Mouse (Mus musculus) olfactory bulb, adult 2 months (tissue): ENCODE results near the gene Mre11a. TPM values are rescaled to one million over a fixed set of nuclear protein-coding genes. Genes with fewer than 3 reads are reported as not detected.

Experiments
- H3K27ac ChIP-seq: fragments of 200-500 bp; 2 replicates; pipeline ENCODE4 v1.5.1; 2012; ENCODE audit warnings: low read depth, low read length; ENCODE audit not compliant: insufficient read depth
- H3K4me1 ChIP-seq: fragments of 200-500 bp; 2 replicates; pipeline ENCODE4 v1.6.1; 2012; ENCODE audit warnings: low read length; ENCODE audit not compliant: control insufficient read depth, insufficient read depth
- H3K4me3 ChIP-seq: fragments of 200-500 bp; 2 replicates; pipeline ENCODE4 v1.5.1; 2012; ENCODE audit warnings: mild to moderate bottlenecking, low read depth, low read length, moderate library complexity; ENCODE audit not compliant: insufficient read depth
- CTCF ChIP-seq: fragments of 200-500 bp; IDR thresholded peaks from 2 replicates; pipeline ENCODE4 v1.5.1; 2012; ENCODE audit warnings: low read depth, mild to moderate bottlenecking, low read length, moderate library complexity; ENCODE audit not compliant: insufficient read depth
- POLR2A ChIP-seq: fragments of 200-500 bp; IDR thresholded peaks from 2 replicates; pipeline ENCODE4 v1.6.1; 2012; ENCODE audit warnings: mild to moderate bottlenecking, low read depth, low read length, moderate library complexity; ENCODE audit not compliant: insufficient read depth
- WGBS: fragments of 180-500 bp; shearing (Covaris S2); methylation state at CpG from one replicate; pipeline ENCODE4 v1.1.7; 2018; 5-methylcytosine and 5-hydroxymethylcytosine counted together
- polyA plus RNA-seq: library from polyadenylated mRNA; stranded (reverse); fragments of >200 nt; gene quantifications from 2 replicates; pipeline ENCODE4 v1.2.4, GENCODE M21; 2012; ENCODE audit warnings: low replicate concordance; ENCODE audit not compliant: missing spikeins, insufficient read depth, insufficient read length

Mre11a gene
- polyA plus RNA-seq, 1 experiment = not detected

- Histone ChIP-seq H3K4me3 (no peak overlapping the region), H3K4me1 (peaks cover 14% of the 10 kb centered on the region), H3K27ac (no peak overlapping the region)
- no peak for TF ChIP-seq CTCF
- no peak for TF ChIP-seq POLR2A
- WGBS = 92% methylated on average over 3 of the region's 3 CpGs
Measured at GRCm38 (mm10) chr9:14754469-14754868, 30.0 kb upstream of the Mre11a start.

- Histone ChIP-seq H3K4me1 (no peaks in the 10 kb centered on the region), H3K4me3 (no peak overlapping the region), H3K27ac (no peak overlapping the region)
- WGBS = 69% methylated on average over 7 of the region's 7 CpGs
- no peak for TF ChIP-seq CTCF
- TF ChIP-seq POLR2A = no peak
Measured at GRCm38 (mm10) chr9:14758590-14758989, 25.9 kb upstream of the Mre11a start.

- H3K4me3 ChIP-seq = no peak overlapping the region
- H3K4me1 ChIP-seq = no peaks in the 10 kb centered on the region
- TF ChIP-seq CTCF (no peak), POLR2A (no peak)
- H3K27ac ChIP-seq = no peak overlapping the region
Measured at GRCm38 (mm10) chr9:14759261-14759660, 25.2 kb upstream of the Mre11a start.

GRCm38 (mm10) chr9:14764765-14765164 lies 19.7 kb upstream of the Mre11a start:
- Histone ChIP-seq H3K27ac (no peak overlapping the region), H3K4me1 (no peaks in the 10 kb centered on the region), H3K4me3 (no peak overlapping the region)
- TF ChIP-seq CTCF = no peak
- TF ChIP-seq POLR2A = no peak
- 17% methylated on average over 7 of the region's 7 CpGs for WGBS

GRCm38 (mm10) chr9:14769811-14770210 lies 14.6 kb upstream of the Mre11a start:
- H3K4me1 ChIP-seq = no peaks in the 10 kb centered on the region; the same call in 1 of the 2 replicates
- no peak overlapping the region for H3K27ac ChIP-seq
- H3K4me3 ChIP-seq = no peak overlapping the region
- TF ChIP-seq POLR2A (no peak), CTCF (no peak)
- WGBS = 67% methylated on average over 6 of the region's 6 CpGs

- TF ChIP-seq POLR2A (no peak), CTCF (no peak)
- no peak within 1 kb of the TSS for H3K27ac ChIP-seq
- H3K4me1 ChIP-seq = no peaks in the 10 kb centered on the region; the same call in 1 of the 2 replicates
- WGBS = 25% methylated on average over 23 of the region's 23 CpGs
- H3K4me3 ChIP-seq = no peak within 1 kb of the TSS
Measured at GRCm38 (mm10) chr9:14770803-14771471, 13.5 kb upstream of the Mre11a start, which contains the start of gene 1700012B09Rik. TSS of gene 1700012B09Rik (minus strand) at chr9:14771030.

- Histone ChIP-seq H3K4me1 (no peaks in the 10 kb centered on the region; the same call in 1 of the 2 replicates), H3K27ac (no peak overlapping the region), H3K4me3 (no peak overlapping the region)
- WGBS = 93% methylated on average over 2 of the region's 2 CpGs
- no peak for TF ChIP-seq CTCF
- TF ChIP-seq POLR2A = no peak
Measured at GRCm38 (mm10) chr9:14772074-14772473, 12.4 kb upstream of the Mre11a start.

- Histone ChIP-seq H3K4me1 (no peaks in the 10 kb centered on the region; the same call in 1 of the 2 replicates), H3K4me3 (no peak overlapping the region), H3K27ac (no peak overlapping the region)
- TF ChIP-seq CTCF = no peak
- WGBS = 34% methylated on average over 2 of the region's 2 CpGs
Measured at GRCm38 (mm10) chr9:14773813-14774212, 10.6 kb upstream of the Mre11a start.

GRCm38 (mm10) chr9:14778341-14778740 lies 6.1 kb upstream of the Mre11a start:
- TF ChIP-seq CTCF (no peak), POLR2A (no peak)
- 46% methylated on average over 13 of the region's 13 CpGs for WGBS
- no peak overlapping the region for H3K27ac ChIP-seq
- no peak overlapping the region for H3K4me3 ChIP-seq
- H3K4me1 ChIP-seq = no peaks in the 10 kb centered on the region

- TF ChIP-seq CTCF (no peak), POLR2A (no peak)
- H3K27ac ChIP-seq = no peak overlapping the region
- H3K4me1 ChIP-seq = no peaks in the 10 kb centered on the region
- 91% methylated on average over 6 of the region's 6 CpGs for WGBS
- H3K4me3 ChIP-seq = no peak overlapping the region
Measured at GRCm38 (mm10) chr9:14787356-14787755, 2.9 kb downstream of the Mre11a start.
